Mouse (Mus musculus): Measurements from ENCODE around the gene Vezt.
A peak's percentile ranks its signal among the peaks of the same experiment; 100 is the strongest.

Gene Vezt

GRCm38 (mm10) chr10:93950991-93951390 lies 84.6 kb downstream of the Vezt start:
- DNase-seq (ENCODE audit: low spot score in 2 of 2) = no peak

GRCm38 (mm10) chr10:93949921-93950320 lies 85.7 kb downstream of the Vezt start:
- DNase-seq (ENCODE audit: low spot score in 2 of 2) = no peak

- no peak for DNase-seq (ENCODE audit: low spot score in 2 of 2)
These were observed 89.6 kb downstream of the Vezt start for GRCm38 (mm10) chr10:93945843-93946499.

GRCm38 (mm10) chr10:93945364-93945763 lies 90.3 kb downstream of the Vezt start:
- DNase-seq (ENCODE audit: low spot score in 2 of 2) = no peak

GRCm38 (mm10) chr10:93944241-93944640 lies 91.4 kb downstream of the Vezt start:
- no peak for DNase-seq (ENCODE audit: low spot score in 2 of 2)

- DNase-seq (ENCODE audit: low spot score in 2 of 2) = no peak
These were observed 95.3 kb downstream of the Vezt start for GRCm38 (mm10) chr10:93940279-93940678.

- no peak for DNase-seq (ENCODE audit: low spot score in 2 of 2)
These were observed 95.9 kb downstream of the Vezt start for GRCm38 (mm10) chr10:93939676-93940075.

GRCm38 (mm10) chr10:93938844-93939271 lies 96.8 kb downstream of the Vezt start:
- no peak for DNase-seq (ENCODE audit: low spot score in 2 of 2)

- peak; percentile 17 to 54 for DNase-seq (ENCODE audit: low spot score in 2 of 2)
These were observed 101.6 kb downstream of the Vezt start for GRCm38 (mm10) chr10:93933980-93934379.

GRCm38 (mm10) chr10:93932861-93933260 lies 102.8 kb downstream of the Vezt start:
- no peak for DNase-seq (ENCODE audit: low spot score in 2 of 2)

GRCm38 (mm10) chr10:93932020-93932419 lies 103.6 kb downstream of the Vezt start:
- no peak for DNase-seq (ENCODE audit: low spot score in 2 of 2)

- DNase-seq (ENCODE audit: low spot score in 2 of 2) = no peak
These were observed 104.2 kb downstream of the Vezt start for GRCm38 (mm10) chr10:93931431-93931830.

GRCm38 (mm10) chr10:93930236-93930824 lies 105.3 kb downstream of the Vezt start:
- no peak for DNase-seq (ENCODE audit: low spot score in 2 of 2)

- DNase-seq (ENCODE audit: low spot score in 2 of 2) = no peak
These were observed 111.0 kb downstream of the Vezt start for GRCm38 (mm10) chr10:93924666-93925065.

GRCm38 (mm10) chr10:93921160-93921559 lies 114.5 kb downstream of the Vezt start:
- no peak for DNase-seq (ENCODE audit: low spot score in 2 of 2)

- DNase-seq (ENCODE audit: low spot score in 2 of 2) = no peak
These were observed 116.4 kb downstream of the Vezt start for GRCm38 (mm10) chr10:93919227-93919626.

- DNase-seq (ENCODE audit: low spot score in 2 of 2) = peak in 1 of 2 experiments; percentile 5
These were observed 116.9 kb downstream of the Vezt start for GRCm38 (mm10) chr10:93918701-93919100.

- DNase-seq (ENCODE audit: low spot score in 2 of 2) = no peak
These were observed 117.5 kb downstream of the Vezt start for GRCm38 (mm10) chr10:93918087-93918486.

GRCm38 (mm10) chr10:93916778-93917177 lies 118.8 kb downstream of the Vezt start:
- no peak for DNase-seq (ENCODE audit: low spot score in 2 of 2)

- DNase-seq (ENCODE audit: low spot score in 2 of 2) = no peak
These were observed 119.9 kb downstream of the Vezt start for GRCm38 (mm10) chr10:93915531-93916275.

- DNase-seq (ENCODE audit: low spot score in 2 of 2) = no peak
These were observed 122.1 kb downstream of the Vezt start for GRCm38 (mm10) chr10:93913525-93913924.

GRCm38 (mm10) chr10:93912917-93913316 lies 122.7 kb downstream of the Vezt start:
- DNase-seq (ENCODE audit: low spot score in 2 of 2) = no peak

Measured in urinary bladder, postnatal 36 days (tissue).